Mouse (Mus musculus) embryo, embryonic 10 days (tissue): Measurements from ENCODE around the gene Rasgrp1.
A peak's percentile ranks its signal among the peaks of the same experiment; 100 is the strongest.

Source experiments
- DNase-seq: peaks from one replicate; pipeline ENCODE4 v3.0.0-alpha.2; 2015; ENCODE audit warnings: low spot score

Gene Rasgrp1

DNA sequence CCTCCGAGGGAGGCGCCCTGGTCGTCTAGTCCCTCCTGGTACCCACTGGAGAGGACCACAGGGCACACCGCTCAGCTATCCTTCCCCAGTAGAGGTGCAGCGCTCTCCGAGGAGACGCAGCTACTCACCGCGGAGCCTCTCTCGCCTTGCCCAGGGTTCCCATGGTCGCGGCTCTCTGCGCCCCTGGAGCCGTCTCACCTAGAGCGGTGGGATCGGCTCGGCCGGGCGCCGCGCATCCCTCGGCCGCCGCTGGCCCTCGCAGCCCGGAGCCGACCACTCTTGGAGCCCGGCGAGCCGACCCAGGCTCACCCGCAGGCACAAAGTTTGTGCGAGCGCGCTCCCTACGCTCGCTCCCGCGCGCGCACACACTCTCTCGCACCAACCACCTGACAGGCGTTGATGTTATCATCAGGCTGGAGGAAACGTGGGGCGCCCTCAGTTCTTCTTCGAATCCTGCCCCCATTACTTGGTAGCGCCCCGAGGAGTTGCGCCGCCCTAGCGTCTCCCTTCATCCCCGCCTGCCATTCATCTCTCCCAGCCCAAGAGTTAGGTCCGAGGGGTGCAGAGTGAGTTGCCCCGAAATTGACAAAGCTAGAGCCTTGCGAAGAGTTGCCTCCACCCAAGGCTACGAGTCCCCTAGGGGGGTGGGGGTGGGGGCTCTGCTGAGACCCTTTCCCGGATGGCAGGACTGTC, at the start of gene Rasgrp1:
Gene Rasgrp1, minus strand, starts transcription at position 455 of the 693 bp plus-strand sequence.
- DNase-seq: peak; percentile 32

GRCm38 (mm10) chr2:117389925-117390892, 47.4 kb upstream of the Rasgrp1 start:
- no peak for DNase-seq

DNA sequence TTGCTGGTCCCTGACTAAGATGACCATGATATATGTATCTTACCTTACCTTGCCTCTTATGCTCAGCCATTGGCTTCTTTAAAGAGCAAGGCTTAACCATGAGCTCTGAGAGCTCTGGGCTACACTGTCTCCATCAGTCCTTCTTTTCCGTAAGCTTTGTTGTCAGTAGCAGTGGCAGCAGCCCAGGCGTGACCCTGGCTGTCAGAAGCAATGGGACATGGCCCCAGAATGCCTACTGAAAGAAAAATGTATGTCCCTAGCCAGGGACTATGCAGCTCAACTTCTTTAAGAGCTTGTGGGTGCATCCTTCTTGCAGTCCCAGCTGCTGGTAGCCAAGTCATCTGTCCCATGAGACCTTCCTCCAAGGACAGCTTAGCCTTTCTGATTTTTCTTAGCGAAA, 46.7 kb upstream of the Rasgrp1 start:
- no peak for DNase-seq

DNA sequence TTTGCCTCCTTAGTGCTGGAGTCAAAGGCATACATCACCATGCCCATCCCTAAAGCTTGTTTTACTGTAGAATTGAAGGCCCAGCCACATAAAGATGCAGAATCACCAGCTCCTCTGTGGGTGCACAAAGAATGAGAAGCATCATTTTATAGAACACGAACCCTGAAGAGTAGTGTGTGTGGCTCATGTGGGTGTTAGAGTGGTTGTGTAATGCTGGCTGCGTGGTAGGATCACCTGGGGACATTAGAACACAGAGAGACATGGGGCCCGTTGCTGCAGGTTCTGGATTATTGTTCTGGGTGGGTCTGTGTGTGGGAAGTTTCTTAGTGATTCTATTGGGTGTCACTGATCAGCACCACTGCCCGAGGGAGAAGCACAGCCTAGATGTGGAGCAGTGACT, 45.3 kb upstream of the Rasgrp1 start:
- DNase-seq: no peak

GRCm38 (mm10) chr2:117386981-117387705, 44.3 kb upstream of the Rasgrp1 start:
- no peak for DNase-seq

- no peak for DNase-seq
Observed at GRCm38 (mm10) chr2:117386036-117386590, 43.3 kb upstream of the Rasgrp1 start.

DNA sequence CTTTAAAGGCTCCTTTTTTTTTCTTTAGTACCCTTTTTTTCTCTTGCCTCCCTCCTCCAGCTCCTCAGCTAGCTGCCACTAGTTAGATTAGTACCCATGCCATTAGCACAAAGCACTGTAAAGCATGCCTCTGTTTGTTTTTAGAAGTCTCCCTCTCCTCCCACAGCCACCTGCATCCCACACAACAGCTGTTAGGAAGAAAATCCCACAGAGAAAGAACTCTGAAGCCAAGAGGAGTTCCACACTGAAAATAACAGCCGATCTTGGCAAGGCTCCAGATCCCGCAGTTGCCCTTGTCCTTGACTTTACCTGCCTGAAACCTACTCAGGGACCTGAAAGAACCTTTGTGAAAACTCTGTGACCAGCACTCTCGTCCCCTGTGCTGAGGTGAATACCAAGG, 38.5 kb upstream of the Rasgrp1 start:
- no peak for DNase-seq

- DNase-seq: no peak
Observed at GRCm38 (mm10) chr2:117374293-117374830, 31.6 kb upstream of the Rasgrp1 start.

DNA sequence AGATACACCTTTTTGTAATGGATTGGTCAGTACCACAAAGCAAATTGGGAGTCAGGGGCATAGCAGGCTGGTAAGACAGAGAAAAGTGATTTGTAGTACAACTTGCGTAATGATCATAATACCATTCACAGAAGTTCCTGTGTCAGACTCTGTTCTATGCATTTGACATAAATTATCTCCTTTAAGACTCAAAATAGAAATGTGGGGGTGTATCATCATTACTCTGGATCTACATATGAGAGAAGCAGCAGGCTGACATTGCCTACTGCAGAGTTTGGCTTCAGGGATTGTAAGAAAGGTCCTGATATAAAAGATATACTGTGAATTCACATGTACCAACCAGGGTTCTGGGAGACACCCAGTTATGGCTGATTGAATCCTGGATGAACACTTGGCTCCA, 28.9 kb upstream of the Rasgrp1 start:
- DNase-seq: no peak

GRCm38 (mm10) chr2:117366478-117366877, 23.7 kb upstream of the Rasgrp1 start:
- no peak for DNase-seq

- DNase-seq: no peak
Observed at GRCm38 (mm10) chr2:117364056-117364455, 21.3 kb upstream of the Rasgrp1 start.

GRCm38 (mm10) chr2:117357939-117358338, 15.1 kb upstream of the Rasgrp1 start:
- DNase-seq: no peak

DNA sequence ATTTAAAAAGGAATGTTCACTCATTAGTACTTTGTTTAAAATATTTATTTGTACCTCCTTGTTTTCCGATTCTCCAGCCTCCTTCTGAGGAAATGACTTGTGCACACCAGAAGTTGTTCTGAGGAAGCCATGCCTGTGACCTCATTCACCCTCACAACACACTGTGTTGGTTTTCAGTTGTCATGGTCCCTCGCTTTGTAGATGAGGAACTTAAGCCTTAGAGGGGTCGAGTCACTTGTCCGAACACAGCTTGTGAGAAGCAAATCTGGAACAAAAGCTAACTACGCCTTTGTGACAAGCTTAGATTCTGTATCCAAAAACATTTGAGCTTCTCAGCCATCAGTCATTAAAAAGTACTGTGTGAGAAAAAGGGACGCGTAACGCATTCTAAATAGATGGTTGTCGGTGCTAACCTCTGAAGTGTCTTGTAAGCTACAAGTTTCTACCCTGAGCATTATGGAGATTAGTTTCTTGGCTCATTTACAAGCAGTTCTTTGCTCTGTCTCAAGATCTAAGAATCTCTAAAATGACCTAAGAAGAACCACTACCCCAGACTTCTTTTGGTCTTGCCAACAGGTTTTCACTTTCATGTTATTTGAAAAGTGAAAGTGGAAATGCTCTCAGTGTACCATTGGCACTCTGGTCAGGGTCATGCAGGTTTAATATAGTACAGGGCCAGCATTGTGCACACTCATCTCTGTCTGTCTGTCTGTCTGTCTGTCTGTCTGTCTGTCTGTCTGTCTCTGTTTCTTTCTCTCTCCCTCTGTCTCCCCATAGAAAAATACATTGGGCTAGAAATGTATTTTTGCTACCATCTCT, 9.7 kb upstream of the Rasgrp1 start:
- DNase-seq: peak; percentile 10

- no peak for DNase-seq
Observed at GRCm38 (mm10) chr2:117350138-117350537, 7.3 kb upstream of the Rasgrp1 start.

- no peak for DNase-seq
Observed at GRCm38 (mm10) chr2:117343240-117343624, 431 bp upstream of the Rasgrp1 start.

DNA sequence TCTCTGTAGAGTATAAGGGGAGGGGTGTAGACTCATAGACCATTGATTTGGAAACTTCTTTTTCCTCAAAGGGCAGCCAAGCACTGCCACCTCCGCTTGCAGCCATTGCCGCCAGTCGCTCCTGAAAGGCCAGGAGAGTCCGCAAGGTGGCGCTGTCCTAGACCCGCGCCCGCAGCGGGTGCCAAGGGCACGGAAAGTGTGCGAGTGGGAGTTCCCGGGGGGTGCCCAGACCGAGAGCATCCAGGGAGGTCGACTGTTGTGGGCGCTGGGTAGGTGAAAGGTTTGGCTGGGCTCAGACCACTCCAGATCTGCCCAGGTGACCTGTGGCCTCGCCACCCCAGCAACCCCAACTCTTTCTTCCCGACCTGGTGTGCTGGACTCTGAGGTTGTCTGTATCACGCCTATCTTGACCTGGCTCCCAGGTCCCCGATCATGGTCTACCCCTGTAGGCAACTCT, 683 bp downstream of the Rasgrp1 start:
- peak; percentile 73 for DNase-seq

- DNase-seq: no peak
Observed at GRCm38 (mm10) chr2:117338501-117338900, 4.3 kb downstream of the Rasgrp1 start.

DNA sequence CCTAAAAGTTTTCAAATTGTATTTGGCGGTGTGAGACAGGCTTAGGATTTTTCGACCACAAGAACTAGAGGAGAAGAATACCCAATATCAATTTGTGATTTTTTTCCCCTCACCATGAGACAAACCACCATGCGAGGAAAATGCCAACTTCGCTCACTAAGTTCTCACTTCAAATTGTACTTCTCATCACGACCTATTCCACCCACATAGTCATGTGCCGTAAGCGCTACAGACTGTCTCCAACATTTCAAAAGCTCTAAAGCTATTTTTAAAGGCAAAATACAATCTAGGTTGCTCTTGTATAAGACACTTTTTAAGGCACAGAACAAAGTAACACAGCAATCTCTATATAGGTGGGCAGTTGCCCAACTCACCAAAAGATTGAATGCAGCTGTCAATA, 4.9 kb downstream of the Rasgrp1 start:
- DNase-seq: no peak

GRCm38 (mm10) chr2:117336946-117337665, 5.7 kb downstream of the Rasgrp1 start:
- no peak for DNase-seq

DNA sequence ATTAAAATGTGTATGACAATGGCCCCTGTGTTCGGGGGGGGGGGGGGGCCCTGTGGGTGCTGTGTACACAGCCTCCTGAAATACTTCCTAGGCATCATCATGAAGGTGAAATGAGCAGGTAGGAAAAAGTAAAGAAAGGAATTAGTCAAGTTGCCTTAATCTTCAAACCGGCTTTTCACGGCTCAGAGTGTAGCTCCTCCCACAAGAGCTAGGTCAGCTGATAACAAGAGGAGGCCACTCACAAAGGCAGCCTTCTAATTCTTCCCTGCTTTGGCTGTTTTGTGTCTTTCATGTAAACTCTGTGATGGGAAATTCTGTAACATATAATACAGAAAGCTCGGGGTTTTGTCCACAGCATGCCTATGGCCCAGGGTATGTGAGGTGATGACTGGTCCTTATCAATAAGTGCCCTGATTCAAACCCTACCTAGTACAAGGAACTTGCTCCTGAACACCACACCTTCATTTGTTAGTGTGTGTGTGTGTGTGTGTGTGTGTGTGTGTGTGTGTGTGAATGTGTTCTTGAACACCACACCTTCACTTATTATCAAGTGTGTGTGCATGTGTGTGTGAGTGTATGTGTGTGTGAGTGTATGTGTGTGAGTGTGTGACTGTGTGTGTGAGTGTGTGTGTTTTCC, 7.1 kb downstream of the Rasgrp1 start:
- no peak for DNase-seq
